16 mouse cellular contexts compared by ENCODE assay signal in genomic region chr1:57206496-57206895, GRCm38 (mm10).
"Had no signal": no experiment of that assay in that cellular context is flagged by ENCODE, and none has a peak within 500 bp of the region (broad histone marks: within the 10 kb centered on the region; RNA-seq: fewer than 3 reads in every experiment).

No protein-coding gene starts in this region.

- H3K9ac ChIP-seq: lung, embryonic 14.5 days; midbrain, embryonic 12.5 days; neural tube, embryonic 13.5 days; neural tube, embryonic 15.5 days had no signal

- H3K9me3 ChIP-seq: midbrain, embryonic 10.5 days; midbrain, embryonic 12.5 days; neural tube, embryonic 13.5 days; neural tube, embryonic 15.5 days had no signal

- ATAC-seq: midbrain, embryonic 16.5 days had no signal

- DNase-seq: lung, embryonic 14.5 days; lung, postnatal 10 days; lung, postnatal 4 days; midbrain, embryonic 14.5 days; retina, postnatal 1 day; right cerebral cortex, adult 18-20 months; spleen, adult 18-20 months; thymus, adult 18-20 months; thymus, postnatal 14 days; thymus, postnatal 36 days had no signal

- H3K4me3 ChIP-seq: midbrain, embryonic 10.5 days; midbrain, embryonic 12.5 days; myocyte; neural tube, embryonic 13.5 days; neural tube, embryonic 15.5 days had no signal

- H3K27ac ChIP-seq: midbrain, embryonic 10.5 days; midbrain, embryonic 12.5 days; neural tube, embryonic 13.5 days; neural tube, embryonic 15.5 days had no signal

- H3K4me2 ChIP-seq: lung, embryonic 14.5 days; midbrain, embryonic 12.5 days; neural tube, embryonic 13.5 days; neural tube, embryonic 15.5 days had no signal

- H3K36me3 ChIP-seq: midbrain, embryonic 10.5 days; midbrain, embryonic 12.5 days; neural tube, embryonic 13.5 days; neural tube, embryonic 15.5 days had no signal
